Mouse (Mus musculus) heart, adult 9 months (tissue): ENCODE data around the gene Bcl9.

Experiments
- DNase-seq, 2 experiments: peaks; one replicate each; pipeline ENCODE4 v3.0.0; 2022; ENCODE audit warnings: low spot score in 2 of 2

Gene Bcl9

DNA sequence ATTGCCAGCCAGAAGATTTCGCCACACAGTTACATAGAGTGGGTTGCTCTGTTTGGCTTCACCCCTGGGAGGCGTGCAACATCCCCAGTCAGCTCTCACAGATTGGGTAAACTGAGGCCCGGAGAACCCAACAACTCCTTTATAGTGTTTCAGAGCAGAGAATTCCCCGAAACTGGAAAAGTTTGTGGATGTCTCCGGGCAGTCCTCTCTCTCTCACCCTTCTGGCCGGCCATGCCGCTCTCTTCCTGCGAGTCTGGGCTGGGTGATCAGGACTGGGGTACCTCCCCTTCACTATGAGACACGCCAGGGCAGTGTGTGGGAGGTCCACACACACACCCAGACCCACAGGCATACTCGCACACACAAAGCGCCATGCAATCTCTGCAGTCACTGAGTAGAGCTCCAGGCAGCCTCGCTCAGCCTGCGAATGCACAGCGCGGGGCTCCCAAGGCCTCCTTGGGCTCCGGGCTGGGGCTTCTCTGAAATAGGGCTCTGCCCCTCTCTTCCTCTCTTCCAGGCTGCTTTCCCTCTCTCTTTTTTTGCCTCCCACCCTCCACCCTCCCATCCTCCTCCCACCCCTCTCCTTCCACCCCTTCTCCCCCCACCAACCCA lies 670 bp downstream of the Bcl9 start:
- peak; percentile 39 to 54 for DNase-seq

DNA sequence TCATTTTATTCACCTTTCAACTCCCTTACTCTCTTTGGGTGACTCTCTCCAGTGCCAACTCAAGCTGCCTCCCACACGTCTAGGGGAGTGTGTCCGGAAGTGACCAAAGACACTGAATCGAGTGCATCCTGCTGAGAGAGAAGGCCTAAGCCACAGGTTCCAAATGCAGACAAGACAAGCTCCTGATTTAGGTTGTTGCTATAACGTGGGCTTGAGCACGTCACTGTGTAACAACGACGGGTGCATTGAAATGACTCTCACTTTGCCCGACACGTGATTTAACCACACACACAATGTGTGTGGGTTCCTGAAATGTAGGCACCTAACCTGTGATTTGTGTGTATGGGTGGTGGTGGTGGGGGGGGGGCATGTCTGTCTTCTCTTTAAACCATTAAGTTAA lies 3.4 kb downstream of the Bcl9 start:
- DNase-seq: no peak

DNA sequence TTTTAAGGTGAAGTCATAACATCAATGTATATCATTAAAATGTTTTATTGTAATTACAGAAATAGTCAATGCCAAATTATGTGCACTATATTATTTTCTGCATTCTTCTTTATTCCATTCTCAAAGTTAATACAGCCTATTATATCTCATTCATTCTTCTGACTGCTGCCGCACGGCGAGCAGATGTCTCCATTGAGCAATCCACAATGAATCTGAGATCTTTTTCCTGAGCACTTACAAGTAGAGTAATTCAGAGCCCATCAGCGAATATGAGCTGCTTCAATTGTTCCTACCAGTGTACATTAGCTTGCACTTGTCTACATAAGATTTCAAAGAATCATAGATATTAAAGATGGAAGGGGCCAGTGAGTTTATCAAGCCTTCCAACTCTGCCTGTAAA lies 12.8 kb downstream of the Bcl9 start:
- DNase-seq: no peak

DNA sequence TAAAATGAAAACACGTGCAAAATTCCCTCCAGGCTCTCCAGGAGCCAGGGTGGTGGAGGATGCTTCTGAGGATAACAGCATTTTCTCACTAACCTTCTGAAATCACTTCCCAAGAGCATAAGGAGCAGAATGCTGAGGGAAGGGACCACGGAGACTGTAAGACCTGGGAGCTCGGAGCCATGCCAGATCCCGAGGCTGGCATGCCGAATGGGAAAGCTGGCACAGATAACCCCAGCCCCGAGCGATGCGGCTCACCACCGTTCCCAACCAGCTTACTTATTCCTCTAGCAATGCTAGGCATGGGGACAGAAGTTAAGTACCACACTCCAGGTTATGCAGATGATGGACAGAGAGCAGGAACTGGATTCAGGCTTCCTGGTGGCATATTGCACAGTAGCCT lies 13.7 kb downstream of the Bcl9 start:
- DNase-seq: no peak

DNA sequence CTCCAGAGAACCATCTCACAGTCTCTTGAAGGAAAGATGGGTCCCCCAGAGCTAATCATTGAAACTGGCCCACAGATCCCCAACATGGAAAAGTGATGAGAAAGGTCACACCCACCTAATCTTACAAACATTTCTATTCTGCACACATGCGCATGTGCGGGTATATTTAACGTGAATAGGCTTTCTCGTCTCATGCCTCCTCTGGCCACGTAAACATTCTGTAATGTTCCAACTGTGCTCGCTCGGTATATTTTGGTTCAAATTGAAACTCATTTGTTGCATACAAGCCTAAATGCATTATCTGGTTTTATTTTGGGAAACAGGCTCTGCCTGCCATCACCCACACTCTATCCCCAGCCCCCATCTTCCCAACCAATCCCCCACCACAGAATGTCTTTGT lies 16.3 kb downstream of the Bcl9 start:
- no peak for DNase-seq

DNA sequence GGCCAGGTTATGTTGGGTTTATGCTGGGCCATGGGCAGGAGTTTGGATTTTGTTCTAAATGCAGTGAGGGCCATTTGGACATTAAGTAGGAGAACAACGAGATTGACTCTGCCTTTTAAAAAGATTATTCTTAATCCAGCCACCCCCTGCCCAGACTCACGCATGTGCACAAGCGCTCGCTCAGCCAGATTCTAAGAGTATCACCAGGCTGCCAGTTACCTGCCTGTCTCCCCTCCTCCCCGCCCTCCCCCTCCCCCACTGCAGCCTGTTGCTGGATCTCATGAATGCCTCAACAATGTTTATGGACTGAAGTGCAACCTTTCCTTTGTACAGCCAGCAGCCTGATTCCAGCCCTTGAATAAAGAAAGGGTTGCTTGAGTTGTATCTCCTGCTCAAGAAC lies 22.0 kb downstream of the Bcl9 start:
- no peak for DNase-seq

DNA sequence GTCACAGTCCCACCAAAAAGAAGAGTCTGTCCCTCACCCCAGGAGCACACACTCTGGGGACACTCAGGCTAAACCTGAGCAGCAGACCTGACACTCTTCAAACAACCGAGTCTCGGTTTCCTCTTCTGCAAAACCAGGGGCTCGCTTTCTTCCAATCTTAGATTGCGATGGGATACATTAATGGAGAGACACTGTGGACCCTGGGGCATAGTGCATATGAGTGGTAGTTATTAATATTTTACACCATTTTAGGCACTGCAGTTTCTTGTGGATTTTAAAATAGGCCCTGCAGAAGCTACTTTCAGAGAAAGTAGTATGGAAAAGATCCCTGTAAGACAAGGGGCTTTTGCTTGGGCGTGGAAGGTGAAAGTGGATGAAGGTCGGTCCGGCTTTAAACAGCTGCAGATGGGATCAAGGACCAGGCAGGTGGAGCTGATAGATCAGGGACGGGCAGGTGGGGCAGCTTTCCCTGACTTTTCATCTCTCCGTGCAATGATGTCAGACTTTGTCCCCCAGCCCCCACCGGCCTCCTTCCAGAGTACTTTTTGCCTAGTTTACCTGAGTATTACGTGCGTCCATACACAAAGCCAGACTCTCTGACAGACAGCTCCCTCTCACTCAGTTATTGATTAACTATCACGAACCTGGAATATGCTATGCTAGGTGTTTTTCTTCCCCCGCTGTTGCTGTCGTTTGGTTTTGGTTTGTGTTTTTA lies 23.0 kb downstream of the Bcl9 start:
- DNase-seq: no peak

DNA sequence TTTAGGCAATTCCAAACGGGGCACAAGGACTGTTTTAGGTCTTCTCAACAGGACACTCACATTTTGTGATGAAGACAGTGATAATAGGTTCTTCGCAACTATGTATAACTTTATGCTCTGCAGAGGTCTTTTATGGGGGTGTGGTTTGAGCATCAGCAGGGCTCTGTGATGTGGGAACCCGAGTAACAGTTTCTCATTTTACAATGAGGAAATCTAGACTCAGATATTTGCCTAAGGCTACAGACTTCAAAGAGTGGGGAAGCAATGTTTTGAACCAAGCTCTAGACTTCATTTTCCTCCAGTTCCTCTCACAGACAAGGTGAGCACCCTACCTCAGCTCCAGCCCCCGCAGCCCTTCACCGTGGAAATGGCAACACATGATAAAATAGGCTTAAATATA lies 23.8 kb downstream of the Bcl9 start:
- DNase-seq: no peak

DNA sequence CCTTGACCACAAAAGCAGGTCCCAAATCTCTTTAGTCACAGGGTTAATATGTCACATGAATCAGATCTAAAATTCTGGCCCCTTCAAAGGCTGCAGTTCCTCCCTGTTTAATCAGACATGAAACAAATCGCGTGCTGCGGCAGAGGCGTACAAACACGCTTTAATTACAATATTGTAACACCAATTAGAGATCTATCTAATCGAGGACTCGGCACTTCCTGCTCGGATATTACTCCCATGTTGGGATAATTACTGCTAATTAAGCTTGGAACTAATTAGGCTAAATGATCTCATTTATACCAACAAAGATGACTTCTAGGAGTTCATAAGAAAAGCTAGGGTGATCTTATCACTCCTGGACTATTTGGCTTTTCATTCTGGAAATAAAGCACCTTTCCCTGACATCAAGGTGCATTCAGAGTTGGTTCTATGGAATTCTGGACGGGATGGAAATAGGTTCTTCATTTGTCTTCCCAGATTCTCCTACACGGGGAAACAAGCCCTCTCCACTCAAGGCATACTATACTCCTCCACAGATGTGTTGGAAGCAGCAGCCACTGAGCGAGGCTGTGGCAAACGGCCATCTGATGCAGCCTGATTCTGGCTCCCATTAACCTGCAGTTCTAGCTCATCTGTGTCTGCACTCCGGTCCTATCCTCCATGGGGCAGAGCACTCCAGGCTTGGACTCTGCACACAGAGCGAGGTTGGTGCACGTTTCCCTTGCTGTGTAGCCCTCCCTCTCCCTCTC lies 31.9 kb downstream of the Bcl9 start:
- no peak for DNase-seq

DNA sequence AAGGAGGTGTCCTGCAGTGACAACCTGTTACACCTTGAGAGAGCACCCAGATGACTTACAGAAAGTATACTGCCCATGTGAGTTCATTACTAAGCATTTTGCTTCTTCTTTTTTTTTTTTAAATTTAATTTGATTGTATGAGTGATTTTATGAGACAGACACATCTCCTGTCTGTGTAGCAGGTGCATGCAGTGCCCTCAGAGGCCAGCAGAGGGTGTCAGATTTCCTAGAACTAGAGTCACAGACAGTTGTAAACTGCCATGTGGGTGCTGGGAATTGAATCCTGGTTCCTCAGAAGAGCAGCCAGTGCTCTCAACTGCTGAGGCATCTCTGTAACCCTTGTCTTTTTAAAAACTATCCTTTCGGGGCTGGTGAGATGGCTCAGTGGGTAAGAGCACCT lies 35.5 kb downstream of the Bcl9 start:
- no peak for DNase-seq

DNA sequence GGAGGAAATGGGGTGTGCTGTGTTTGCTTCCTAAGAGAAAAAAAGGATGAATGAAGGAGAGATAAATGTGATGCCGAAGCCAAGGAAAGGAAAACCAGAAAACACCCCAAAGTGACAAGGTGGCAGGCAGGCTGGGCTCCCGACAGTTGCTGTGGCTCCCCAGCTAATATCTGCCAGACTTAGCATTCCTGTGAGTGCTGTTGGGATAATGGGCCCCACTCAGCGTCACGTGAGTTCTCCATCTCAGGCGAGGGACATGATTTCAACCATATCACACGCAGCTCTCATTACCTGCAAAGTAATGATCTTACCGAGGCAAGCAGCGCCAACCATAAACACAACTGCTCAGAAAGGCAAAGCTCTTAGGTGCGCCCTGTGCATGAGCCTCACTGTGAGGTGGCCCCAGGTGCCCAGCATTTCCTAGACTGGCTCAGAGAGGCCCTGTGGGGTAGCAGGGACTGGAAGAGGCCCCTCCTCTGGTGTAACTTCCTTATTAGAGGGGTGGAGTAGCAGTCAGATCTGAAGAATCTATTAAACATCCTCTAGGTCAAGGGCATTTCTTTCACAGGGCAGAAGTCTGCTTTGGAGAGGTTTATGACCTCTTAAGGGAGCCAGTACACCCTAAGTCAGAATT lies 41.9 kb downstream of the Bcl9 start:
- DNase-seq: no peak

DNA sequence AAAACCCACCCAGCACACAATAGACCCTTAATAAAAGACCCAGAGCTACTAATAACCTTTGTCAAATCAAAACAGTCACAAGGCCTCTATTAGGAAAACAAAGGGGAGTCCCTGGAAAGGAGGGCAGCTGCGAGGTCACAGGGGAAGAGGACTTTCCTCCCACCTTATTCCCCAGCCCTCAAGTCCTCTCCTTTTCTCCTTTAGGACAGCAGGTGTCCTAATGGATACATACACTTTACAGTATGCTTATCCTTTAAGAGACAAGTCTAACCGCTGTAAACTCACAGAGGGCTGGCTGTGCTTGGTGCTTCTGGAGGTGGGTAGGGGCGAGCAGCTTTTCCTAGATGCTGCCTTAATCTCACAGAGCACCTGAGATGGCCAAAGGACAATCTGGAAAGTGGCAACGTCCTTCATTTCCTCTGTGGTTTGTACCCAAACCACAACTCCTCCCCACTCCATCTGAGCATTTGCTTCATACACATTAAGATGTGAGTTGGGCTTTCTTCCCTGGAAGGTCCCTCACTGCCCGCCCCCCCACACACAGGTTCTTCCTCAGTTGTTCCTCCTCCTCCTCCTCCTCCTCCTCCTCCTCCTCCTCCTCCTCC lies 42.8 kb downstream of the Bcl9 start:
- DNase-seq: no peak

DNA sequence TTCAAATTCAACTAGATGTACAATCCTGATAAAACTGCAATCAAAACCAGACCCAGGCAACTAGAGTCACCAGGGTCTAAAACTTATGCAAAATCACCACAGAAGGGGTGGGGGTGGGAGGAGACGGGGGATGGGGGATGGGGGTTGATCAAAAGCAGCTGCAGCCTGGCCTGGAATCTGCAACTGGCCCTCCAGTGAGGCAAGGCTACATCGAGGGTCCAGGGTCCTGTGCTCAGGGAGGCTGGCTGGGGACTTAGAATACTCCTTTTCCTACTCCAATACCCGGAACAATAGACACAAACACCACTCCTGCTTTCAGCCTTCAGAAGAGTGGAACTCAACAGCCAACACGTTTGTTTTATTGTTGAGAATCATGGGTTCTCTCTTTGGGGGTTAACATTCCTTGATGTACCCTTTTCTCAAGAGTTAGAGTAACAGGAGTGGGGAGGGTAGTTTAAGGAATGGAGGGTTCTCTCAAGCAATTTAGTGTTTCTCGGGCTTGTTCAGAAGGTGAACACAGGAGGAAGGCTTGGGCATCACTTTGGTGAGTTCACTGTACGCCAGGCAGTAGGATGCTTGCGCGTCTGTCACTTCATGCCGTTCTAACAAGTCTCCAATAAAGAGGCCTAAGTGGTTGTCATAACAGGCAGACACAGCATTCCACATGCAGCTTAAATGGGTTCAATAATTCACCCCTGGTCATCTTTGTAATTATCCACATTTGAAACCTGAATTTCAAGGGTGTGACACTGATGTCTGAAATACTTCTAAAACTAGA lies 43.7 kb downstream of the Bcl9 start:
- no peak for DNase-seq

DNA sequence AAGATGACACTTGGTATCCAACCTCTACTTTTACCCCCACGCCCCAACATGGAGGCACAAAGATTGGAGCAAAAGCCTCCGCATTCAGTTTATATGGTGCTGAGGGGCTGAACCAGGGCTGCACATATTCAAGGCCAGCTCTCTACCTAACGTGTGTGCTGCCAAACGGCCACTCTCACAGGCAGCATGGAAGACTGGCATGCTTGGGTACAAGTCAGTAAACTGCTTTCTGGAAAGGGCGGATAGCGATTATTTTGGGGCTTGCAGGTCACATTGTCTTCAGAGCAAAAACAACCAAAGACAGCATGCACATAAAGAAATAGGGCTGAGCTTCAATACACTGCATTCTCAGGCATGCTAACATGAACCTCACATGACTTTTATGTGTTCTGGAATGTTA lies 44.8 kb downstream of the Bcl9 start:
- DNase-seq: no peak

DNA sequence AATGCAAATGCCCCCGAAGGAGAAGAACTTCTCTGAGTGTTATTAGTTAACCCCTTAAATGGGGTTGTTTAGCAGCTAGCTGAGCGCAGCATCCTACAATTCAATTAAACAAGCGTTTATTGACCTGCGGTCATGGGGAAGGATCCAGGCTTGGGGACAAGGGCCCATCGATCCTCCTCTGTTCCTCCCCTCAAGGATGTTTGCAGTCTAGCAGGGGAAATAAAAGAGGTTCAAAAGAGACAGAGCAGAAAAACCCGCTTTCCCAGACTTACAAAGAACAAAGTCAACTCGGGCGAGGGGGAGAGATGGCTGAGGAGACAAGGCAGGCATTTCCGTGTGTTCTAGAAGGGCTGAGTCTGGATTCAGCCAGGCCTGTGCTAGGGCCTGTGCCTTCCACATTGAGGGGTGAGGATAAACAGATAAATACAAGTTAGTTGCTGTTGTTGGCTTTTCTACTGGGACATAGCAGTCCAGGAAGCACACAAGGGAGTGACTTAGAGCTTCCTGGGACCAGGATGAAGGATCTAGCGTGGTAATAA lies 55.0 kb downstream of the Bcl9 start:
- no peak for DNase-seq

DNA sequence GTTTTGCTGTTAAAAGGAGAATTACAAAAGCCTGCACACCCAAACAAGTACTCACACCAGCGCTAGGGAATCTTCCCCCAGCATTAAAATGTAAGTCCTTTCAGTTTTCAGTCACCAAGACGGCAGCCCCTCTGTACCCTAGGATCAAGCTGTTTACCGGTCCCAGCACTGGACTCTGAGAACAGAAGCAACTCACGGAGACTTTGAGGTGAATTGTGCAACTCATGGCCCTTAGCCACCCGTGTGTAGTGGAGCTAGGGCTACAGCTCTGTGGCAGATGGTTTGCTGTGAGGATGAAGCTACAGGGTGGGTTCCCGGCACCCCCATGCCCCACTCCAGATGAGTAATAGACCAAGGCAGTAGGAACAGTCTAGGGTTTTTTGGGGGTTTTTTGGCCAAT lies 55.9 kb downstream of the Bcl9 start:
- no peak for DNase-seq

DNA sequence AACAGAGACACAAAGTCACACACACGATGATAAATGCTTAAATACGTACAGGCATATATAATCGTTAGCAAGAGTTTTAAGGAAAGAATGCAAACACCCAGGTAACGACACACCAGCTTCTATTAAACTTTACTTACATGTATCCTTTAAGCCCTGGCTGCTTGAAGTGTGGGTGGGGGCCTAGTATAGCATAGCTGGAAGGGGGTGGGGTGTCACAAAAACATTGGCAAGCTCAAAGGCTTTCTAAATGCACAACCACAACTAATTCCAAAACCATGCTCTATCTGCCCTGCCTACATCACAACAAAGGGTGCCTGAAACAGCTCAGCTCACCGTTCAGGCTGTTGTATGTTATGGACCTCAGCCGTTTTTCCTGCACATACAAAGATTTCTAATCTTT lies 57.9 kb downstream of the Bcl9 start:
- DNase-seq: no peak

DNA sequence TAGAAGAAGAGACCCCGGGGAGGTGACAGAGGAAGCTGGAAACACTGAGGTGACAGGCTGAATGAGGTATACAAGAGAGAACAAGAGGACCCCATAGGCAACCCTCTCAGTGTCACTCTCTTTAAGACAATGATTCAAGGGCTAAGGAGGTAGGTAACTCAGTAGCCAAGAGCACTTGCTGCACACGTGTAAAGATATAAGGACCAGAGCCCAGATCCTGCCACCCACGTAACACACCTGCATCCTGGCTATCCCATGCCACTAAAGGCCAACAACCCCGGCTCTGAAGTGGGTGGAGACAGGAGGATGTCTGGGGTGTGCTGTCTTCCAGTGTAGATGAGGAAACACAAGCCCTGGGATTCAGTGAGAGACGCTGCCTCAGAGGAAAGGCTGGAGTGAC lies 58.4 kb downstream of the Bcl9 start:
- no peak for DNase-seq

DNA sequence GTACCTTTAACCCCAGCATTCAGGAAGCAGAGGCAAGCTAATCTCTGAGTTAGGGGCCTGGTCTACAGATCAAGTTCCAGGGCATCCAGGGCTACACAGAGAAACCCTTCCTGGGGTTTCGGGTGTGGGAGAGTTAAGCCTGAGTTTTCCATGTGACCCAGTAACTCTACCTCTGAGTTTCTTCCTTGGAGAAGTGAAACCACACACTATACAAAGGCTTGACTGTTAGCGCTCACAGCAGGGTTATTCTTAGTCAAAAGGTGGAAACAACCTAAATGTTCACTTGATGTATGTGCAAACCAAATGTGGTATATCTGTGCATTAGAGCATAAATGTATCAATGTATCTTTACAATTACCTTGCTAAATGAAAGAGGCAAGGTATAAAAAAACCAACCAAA lies 59.2 kb downstream of the Bcl9 start:
- DNase-seq: no peak

DNA sequence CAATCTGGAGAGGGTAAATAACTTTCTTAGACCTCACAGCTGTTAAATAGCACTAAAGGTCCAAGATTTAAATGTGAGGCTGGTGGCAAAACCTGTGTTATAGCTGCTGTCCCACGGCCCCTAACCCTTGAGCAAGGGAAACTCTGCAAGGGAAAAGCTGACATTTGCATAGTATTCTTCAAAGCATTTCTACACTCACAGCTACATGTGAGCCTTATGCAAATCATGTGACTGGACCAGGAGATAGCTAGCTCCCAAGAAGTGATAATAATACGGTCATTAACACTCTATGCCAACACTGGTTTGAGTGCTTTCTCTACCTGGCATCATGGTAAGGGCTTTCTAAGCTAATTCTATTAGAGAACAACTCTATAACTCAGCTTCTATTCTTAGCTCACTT lies 60.3 kb downstream of the Bcl9 start:
- no peak for DNase-seq

DNA sequence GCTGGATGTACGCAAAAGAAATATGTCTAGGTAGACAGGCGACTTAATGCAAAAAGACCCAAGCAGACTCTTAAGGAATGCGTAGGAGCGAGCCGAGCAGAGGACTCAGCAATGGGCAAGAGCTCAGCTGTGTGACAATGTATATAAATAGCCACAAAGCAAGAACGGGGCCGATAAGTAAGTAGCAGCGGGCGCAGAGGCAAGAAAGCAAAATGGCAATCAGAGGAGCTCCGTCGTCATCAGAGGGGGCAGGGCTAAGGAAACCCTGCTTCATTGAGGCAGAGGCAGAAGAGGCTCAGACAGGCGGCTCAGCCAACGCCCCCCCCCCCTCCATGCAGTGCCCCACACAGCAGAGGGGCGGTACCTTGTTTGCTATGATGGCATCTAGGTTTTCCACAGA lies 62.9 kb downstream of the Bcl9 start:
- no peak for DNase-seq
